Mouse (Mus musculus) liver, postnatal 0 days (tissue): ENCODE data around the gene 4930426L09Rik.

Source experiments
- CTCF ChIP-seq: sonication (generic); IDR thresholded peaks from 2 replicates; pipeline ENCODE4 v1.5.1; 2016; ENCODE audit warnings: antibody characterized with exemption, low read depth
- EP300 ChIP-seq: IDR thresholded peaks from 2 replicates; pipeline ENCODE4 v1.6.1; 2016; ENCODE audit warnings: antibody characterized with exemption, low read depth, mild to moderate bottlenecking

DNA sequence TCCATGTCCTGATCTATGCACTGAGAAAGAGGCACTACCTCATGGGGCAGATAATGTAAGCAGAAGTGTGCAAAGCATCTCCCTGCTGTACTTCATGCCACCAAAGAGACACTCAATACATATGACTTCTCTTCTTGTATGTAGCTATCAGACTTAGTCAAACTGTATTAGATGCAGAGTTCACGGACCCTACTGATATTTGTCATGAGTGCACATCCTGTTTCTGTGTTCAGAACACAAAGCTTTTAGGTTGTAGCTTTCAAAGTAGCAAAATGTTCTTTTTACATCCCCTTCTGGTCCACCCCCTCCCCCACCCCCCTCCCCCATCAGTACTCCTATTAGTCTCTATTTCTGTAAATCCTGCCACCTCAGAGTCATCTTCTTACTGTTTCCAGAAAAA, 51.2 kb downstream of the 4930426L09Rik start:
- TF ChIP-seq CTCF (no peak), EP300 (no peak)
